Mouse (Mus musculus) testis, adult 2 months (tissue): Measurements from ENCODE around the gene Eif2d.

Experiments used
- CTCF ChIP-seq: fragments of 200-500 bp; IDR thresholded peaks from 2 replicates; pipeline ENCODE4 v1.5.1; 2012; ENCODE audit warnings: low read depth, mild to moderate bottlenecking, inconsistent platforms, low read length, moderate library complexity; ENCODE audit not compliant: control insufficient read depth, insufficient read depth, insufficient replicate concordance
- POLR2A ChIP-seq: fragments of 200-500 bp; IDR thresholded peaks from 2 replicates; pipeline ENCODE4 v1.6.1; 2012; ENCODE audit warnings: low read depth, mild to moderate bottlenecking, inconsistent platforms, low read length, moderate library complexity; ENCODE audit not compliant: control insufficient read depth

DNA sequence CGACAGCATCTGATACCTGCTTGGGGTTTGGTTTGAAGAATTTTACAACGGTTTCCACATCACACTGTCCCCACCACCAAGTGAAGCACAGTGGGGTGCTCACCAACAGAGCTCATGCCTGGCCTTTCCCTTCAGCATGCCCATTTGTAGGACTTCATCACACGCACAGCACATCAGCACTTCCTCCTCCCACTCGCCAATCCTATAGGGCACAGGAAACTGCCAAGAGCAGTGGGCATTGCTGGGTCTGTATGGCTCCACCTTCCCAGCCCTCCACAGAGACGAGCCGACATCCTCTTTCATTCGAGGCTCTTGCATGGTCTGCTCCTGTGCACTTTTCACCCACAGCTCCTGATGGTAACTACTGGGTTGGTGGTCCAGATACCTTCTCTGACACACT lies 30.2 kb downstream of the Eif2d start:
- TF ChIP-seq CTCF (no peak), POLR2A (no peak)
